Mouse (Mus musculus) inflammation-experienced regulatory T-cells, adult 6 months (primary cell): ENCODE data around the gene Zranb1. TPM values are rescaled to one million over a fixed set of nuclear protein-coding genes. Genes with fewer than 3 reads are reported as not detected.

ENCODE experiments used
- polyA plus RNA-seq, 3 experiments: library from polyadenylated mRNA; unstranded; fragments of 100-300 nt; shearing (Covaris generic); gene quantifications; one replicate each; pipeline ENCODE4 v1.2.1; 2017

The Zranb1 gene
- polyA plus RNA-seq, 3 experiments from 2014 or later, result 8.2 to 14.0 (median 13.5) TPM

Other genes with a start within 250 kb of the Zranb1 start
- 10 to 100 TPM; 53.1 to 85.7 (median 80.7) TPM for gene Fam53b, start 117.3 kb upstream of the Zranb1 start, polyA plus RNA-seq
- gene Eef1akmt2, start 78.5 kb upstream of the Zranb1 start, polyA plus RNA-seq, result 10 to 100 TPM; 60.0 to 76.4 (median 74.4) TPM
- gene Abraxas2, start 71.9 kb upstream of the Zranb1 start, polyA plus RNA-seq, result 10 to 100 TPM; 34.6 to 40.0 (median 35.9) TPM
- under 1 TPM in 1 of 3 experiments, not detected in 2; 0.27 TPM for gene Fgfr2, start 192.2 kb downstream of the Zranb1 start, polyA plus RNA-seq
- gene Ctbp2, start 193.2 kb downstream of the Zranb1 start, polyA plus RNA-seq, result 1 to 10 TPM; 3.1 to 9.1 (median 4.6) TPM